Mouse (Mus musculus) C2C12 (cell line): Measurements from ENCODE around the gene Ddah2.

Experiments
- CTCF ChIP-seq: IDR thresholded peaks from one replicate; pipeline ENCODE4 v1.5.1; 2011; ENCODE audit not compliant: control insufficient read depth, insufficient read depth, insufficient read length
- FOSL1 ChIP-seq: IDR thresholded peaks from one replicate; pipeline ENCODE4 v1.8.0; 2011; ENCODE audit warnings: mild to moderate bottlenecking, low read length; ENCODE audit not compliant: poor library complexity, insufficient read depth, severe bottlenecking
- MAX ChIP-seq: IDR thresholded peaks from one replicate; pipeline ENCODE4 v1.6.1; 2011; ENCODE audit warnings: mild to moderate bottlenecking, control low read depth
- MYOG ChIP-seq: IDR thresholded peaks from one replicate; pipeline ENCODE4 v1.6.1; 2011; ENCODE audit not compliant: control insufficient read depth, insufficient read length; ENCODE audit errors: extremely low read depth
- USF1 ChIP-seq: IDR thresholded peaks from one replicate; pipeline ENCODE4 v1.6.1; 2011; ENCODE audit warnings: low read depth, mild to moderate bottlenecking, control low read depth, moderate library complexity

DNA sequence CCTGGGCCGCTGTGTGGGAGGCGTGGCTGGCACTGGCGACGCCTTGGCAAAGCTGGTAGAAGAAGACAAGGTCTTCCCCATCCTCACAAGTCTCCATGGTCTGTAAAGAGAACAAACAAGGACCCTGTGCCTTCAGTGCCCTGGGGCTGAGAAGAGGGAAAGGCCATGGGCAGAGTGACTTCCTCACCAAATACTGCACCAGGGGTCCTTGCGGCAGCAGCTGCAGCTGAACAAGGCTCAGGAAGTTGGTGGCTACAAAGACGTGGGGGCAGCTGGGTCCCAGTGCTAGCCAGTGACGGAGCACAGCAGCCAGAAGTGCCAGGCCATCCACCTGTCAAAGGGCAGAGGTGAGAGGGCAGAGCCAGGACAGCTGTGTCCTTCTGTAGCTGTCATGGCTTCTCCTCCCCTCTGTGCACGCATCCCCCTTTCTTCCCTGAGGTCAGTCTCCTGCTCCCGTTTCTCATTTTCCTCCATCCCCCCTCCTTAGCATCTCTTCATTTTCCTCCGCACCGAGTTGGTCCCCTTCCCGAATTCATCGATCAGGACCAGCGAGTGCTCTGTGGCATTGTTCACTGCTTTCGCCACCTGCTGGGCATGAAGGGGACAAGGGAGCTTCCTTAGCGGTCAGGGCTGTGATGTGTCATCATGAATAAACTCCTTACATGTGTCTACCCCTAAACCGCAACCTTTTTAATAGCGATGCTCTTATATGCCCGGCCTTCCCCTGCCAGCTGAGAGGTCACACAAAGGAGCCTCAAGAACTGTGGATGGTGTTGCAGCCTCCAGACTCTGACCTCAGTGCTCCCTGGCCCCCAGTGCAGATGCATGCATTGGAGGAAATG is 28.9 kb upstream of the Ddah2 start:
- TF ChIP-seq CTCF (no peak), USF1 (no peak), MAX (peak; percentile 65), MYOG (no peak), FOSL1 (peak; percentile 35)
